Mouse (Mus musculus) kidney, adult 2 months (tissue): ENCODE measurements around the gene Poldip3. TPM values are rescaled to one million over a fixed set of nuclear protein-coding genes. Genes with fewer than 3 reads are reported as not detected.

Experiments used
- DNase-seq: peaks from one replicate; pipeline ENCODE4 v3.0.0; 2021
- H3K27ac ChIP-seq: fragments of 200-500 bp; 2 replicates; pipeline ENCODE4 v1.5.1; 2012; ENCODE audit warnings: low read depth, low read length, control low read depth, inconsistent platforms; ENCODE audit not compliant: insufficient read depth
- H3K27me3 ChIP-seq: fragments of 200-500 bp; replicated peaks from 2 replicates; pipeline ENCODE4 v1.6.1; 2012; ENCODE audit warnings: mild to moderate bottlenecking, moderate library complexity, low read length, inconsistent platforms; ENCODE audit not compliant: control insufficient read depth, insufficient read depth
- H3K36me3 ChIP-seq: fragments of 200-500 bp; 2 replicates; pipeline ENCODE4 v1.6.1; 2012; ENCODE audit warnings: mild to moderate bottlenecking, moderate library complexity, low read length, inconsistent platforms; ENCODE audit not compliant: control insufficient read depth, insufficient read depth
- H3K4me1 ChIP-seq: fragments of 200-500 bp; 2 replicates; pipeline ENCODE4 v1.6.1; 2011; ENCODE audit warnings: low read length; ENCODE audit not compliant: control insufficient read depth, insufficient read depth
- H3K4me3 ChIP-seq: fragments of 200-500 bp; 2 replicates; pipeline ENCODE4 v1.5.1; 2011; ENCODE audit warnings: mild to moderate bottlenecking, low read depth, low read length, control low read depth; ENCODE audit not compliant: insufficient read depth
- CTCF ChIP-seq: fragments of 200-500 bp; conservative IDR thresholded peaks from 2 replicates; pipeline ENCODE4 v1.5.1; 2011; ENCODE audit warnings: low read depth, mild to moderate bottlenecking, control low read depth, low read length, moderate library complexity, mixed read lengths; ENCODE audit not compliant: insufficient read depth, insufficient read length
- POLR2A ChIP-seq: fragments of 200-500 bp; IDR thresholded peaks from one replicate; pipeline ENCODE4 v1.6.1; 2011; ENCODE audit warnings: low read depth, low read length, control low read depth
- WGBS: fragments of 180-500 bp; shearing (Covaris S2); methylation state at CpG from one replicate; pipeline ENCODE4 v1.1.7; 2018; 5-methylcytosine and 5-hydroxymethylcytosine counted together
- polyA plus RNA-seq: library from polyadenylated mRNA; depleted of rRNA; stranded (reverse); fragments of >200 nt; gene quantifications from 2 replicates; pipeline ENCODE4 v1.2.3, GENCODE M21; 2012

The Poldip3 gene
- polyA plus RNA-seq, 1 experiment: 47.2 TPM

GRCm38 (mm10) chr15:83122566-83123145 is 26.5 kb downstream of the Poldip3 start, which contains the start of gene Rrp7a:
Gene Rrp7a (minus strand): TSS chr15:83122801.
- 0 out of 2 replicates have a peak, but pooled peaks cover 2% of the 10 kb centered on the region for H3K36me3 ChIP-seq
- 8% methylated on average over 32 of the region's 32 CpGs for WGBS

GRCm38 (mm10) chr15:83121709-83122565 is 27.2 kb downstream of the Poldip3 start:
- DNase-seq: peak; percentile 45
- 3% methylated on average over 43 of the region's 43 CpGs for WGBS
- Histone ChIP-seq H3K4me3 (peak overlapping the region; percentile 100), H3K27me3 (no peaks in the 10 kb centered on the region), H3K4me1 (no peaks in the 10 kb centered on the region), H3K27ac (no peak overlapping the region), H3K36me3 (0 out of 2 replicates have a peak, but pooled peaks cover 2% of the 10 kb centered on the region)
- TF ChIP-seq CTCF (0 out of 2 replicates have a peak, but pooled peaks have one; percentile 9), POLR2A (no peak)

More at GRCm38 (mm10) chr15:83122566-83123145, 26.5 kb downstream of the Poldip3 start, which contains the start of gene Rrp7a:
- Histone ChIP-seq H3K4me3 (peak within 1 kb of the TSS; percentile 100), H3K27ac (no peak within 1 kb of the TSS), H3K4me1 (no peaks in the 10 kb centered on the region), H3K27me3 (no peaks in the 10 kb centered on the region)
- DNase-seq: peak; percentile 96
- TF ChIP-seq CTCF: no peak
- no peak for TF ChIP-seq POLR2A

GRCm38 (mm10) chr15:83118360-83118759 is 30.8 kb downstream of the Poldip3 start:
- no peaks in the 10 kb centered on the region for H3K27me3 ChIP-seq

GRCm38 (mm10) chr15:83115071-83115470 is 34.1 kb downstream of the Poldip3 start:
- H3K4me3 ChIP-seq: no peak overlapping the region
- H3K4me1 ChIP-seq: no peaks in the 10 kb centered on the region
- H3K27me3 ChIP-seq: no peaks in the 10 kb centered on the region
- H3K27ac ChIP-seq: no peak overlapping the region
- DNase-seq: no peak
- WGBS: 71% methylated on average over 6 of the region's 6 CpGs
- no peak for TF ChIP-seq CTCF
- TF ChIP-seq POLR2A: no peak
- H3K36me3 ChIP-seq: no peaks in the 10 kb centered on the region

More at GRCm38 (mm10) chr15:83118360-83118759, 30.8 kb downstream of the Poldip3 start:
- Histone ChIP-seq H3K4me3 (no peak overlapping the region), H3K36me3 (no peaks in the 10 kb centered on the region), H3K27ac (no peak overlapping the region), H3K4me1 (no peaks in the 10 kb centered on the region)
- TF ChIP-seq POLR2A: no peak
- peak; percentile 64 for TF ChIP-seq CTCF
- peak; percentile 76 for DNase-seq
- WGBS: 53% methylated on average over 7 of the region's 7 CpGs

- TF ChIP-seq CTCF (no peak), POLR2A (no peak)
- Histone ChIP-seq H3K4me1 (no peaks in the 10 kb centered on the region), H3K4me3 (no peak overlapping the region), H3K27me3 (no peaks in the 10 kb centered on the region), H3K27ac (no peak overlapping the region), H3K36me3 (no peaks in the 10 kb centered on the region)
- DNase-seq: peak; percentile 62
- WGBS: 63% methylated on average over 9 of the region's 9 CpGs
Observed at GRCm38 (mm10) chr15:83114106-83114505, 35.1 kb downstream of the Poldip3 start.

GRCm38 (mm10) chr15:83112898-83113297 is 36.3 kb downstream of the Poldip3 start:
- Histone ChIP-seq H3K4me1 (no peaks in the 10 kb centered on the region), H3K36me3 (no peaks in the 10 kb centered on the region), H3K27ac (no peak overlapping the region), H3K4me3 (no peak overlapping the region), H3K27me3 (no peaks in the 10 kb centered on the region)
- TF ChIP-seq POLR2A (no peak), CTCF (peak; percentile 70)
- peak; percentile 69 for DNase-seq
- 13% methylated on average over 11 of the region's 11 CpGs for WGBS

- Histone ChIP-seq H3K4me3 (no peak overlapping the region), H3K27ac (no peak overlapping the region), H3K27me3 (no peaks in the 10 kb centered on the region), H3K4me1 (no peaks in the 10 kb centered on the region), H3K36me3 (no peaks in the 10 kb centered on the region)
- 83% methylated on average over 7 of the region's 7 CpGs for WGBS
- DNase-seq: no peak
- TF ChIP-seq CTCF (no peak), POLR2A (no peak)
Observed at GRCm38 (mm10) chr15:83111874-83112273, 37.3 kb downstream of the Poldip3 start.
